Mouse (Mus musculus): ENCODE measurements around the gene Pkm. TPM values are rescaled to one million over a fixed set of nuclear protein-coding genes. Genes with fewer than 3 reads are reported as not detected.

The Pkm gene
- polyA plus RNA-seq, 1 experiment: 4,379 TPM

DNA sequence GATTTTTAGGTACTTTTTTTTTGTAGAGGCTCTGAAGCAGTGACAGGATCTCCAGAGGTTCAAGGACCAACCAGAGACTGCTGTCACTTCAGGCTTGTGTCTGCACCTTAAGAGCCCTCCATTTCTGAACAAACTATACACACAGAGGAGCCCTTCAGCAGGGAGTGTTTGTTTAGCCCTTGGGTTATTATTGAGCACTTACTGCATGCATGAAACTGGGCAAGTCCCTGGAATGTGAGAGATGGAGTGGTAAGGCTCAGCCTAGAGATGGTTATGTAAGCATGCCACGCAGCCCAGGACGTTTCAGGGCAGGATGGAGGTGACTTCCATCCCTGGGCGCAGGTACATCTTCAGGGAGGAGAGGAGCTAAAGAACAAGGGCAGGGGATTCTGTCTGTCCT, 40.2 kb downstream of the Pkm start:
- H3K27me3 ChIP-seq (ENCODE audit: control insufficient read depth, insufficient read depth, insufficient read length): no peaks in the 10 kb centered on the region
- peaks cover 5% of the 10 kb centered on the region for H3K79me3 ChIP-seq (ENCODE audit: low read depth)
- no peak overlapping the region for H3ac ChIP-seq (ENCODE audit: control insufficient read depth, insufficient read length, low read depth)
- H3K36me3 ChIP-seq (ENCODE audit: control insufficient read depth, insufficient read depth): no peaks in the 10 kb centered on the region
- no peak overlapping the region for H3K4me3 ChIP-seq (ENCODE audit: insufficient read depth, poor library complexity, severe bottlenecking)
- TF ChIP-seq MYOD1 (IDR thresholded peaks at IDR 0.05; ENCODE audit: control insufficient read depth, insufficient read length, low read depth) (no peak), CEBPB (IDR thresholded peaks at IDR 0.05; ENCODE audit: low read depth) (no peak), USF1 (IDR thresholded peaks at IDR 0.05; ENCODE audit: low read depth) (no peak), MAX (IDR thresholded peaks at IDR 0.05) (no peak), FOSL1 (IDR thresholded peaks at IDR 0.05; ENCODE audit: insufficient read depth, low read length, poor library complexity, severe bottlenecking) (no peak), CTCF (IDR thresholded peaks at IDR 0.05; ENCODE audit: control insufficient read depth, insufficient read depth, insufficient read length) (no peak), MYOG (IDR thresholded peaks at IDR 0.05; ENCODE audit: control insufficient read depth, extremely low read depth, insufficient read length) (no peak)
- peaks cover 30% of the 10 kb centered on the region for H3K79me2 ChIP-seq (ENCODE audit: control insufficient read depth, insufficient read depth)

- Histone ChIP-seq H3K79me2 (ENCODE audit: control insufficient read depth, insufficient read depth) (peaks cover 10% of the 10 kb centered on the region), H3K27me3 (ENCODE audit: control insufficient read depth, insufficient read depth, insufficient read length) (no peaks in the 10 kb centered on the region), H3K36me3 (ENCODE audit: control insufficient read depth, insufficient read depth) (no peaks in the 10 kb centered on the region), H3ac (ENCODE audit: control insufficient read depth, insufficient read length, low read depth) (no peak overlapping the region), H3K4me3 (ENCODE audit: insufficient read depth, poor library complexity, severe bottlenecking) (no peak overlapping the region), H3K79me3 (ENCODE audit: low read depth) (no peaks in the 10 kb centered on the region)
- TF ChIP-seq CTCF (IDR thresholded peaks at IDR 0.05; ENCODE audit: control insufficient read depth, insufficient read depth, insufficient read length) (no peak), CEBPB (IDR thresholded peaks at IDR 0.05; ENCODE audit: low read depth) (no peak), MAX (IDR thresholded peaks at IDR 0.05) (no peak)
Measured at GRCm38 (mm10) chr9:59701094-59701493, 44.9 kb downstream of the Pkm start.

- H3K27me3 ChIP-seq (ENCODE audit: control insufficient read depth, insufficient read depth, insufficient read length): no peaks in the 10 kb centered on the region
- TF ChIP-seq FOSL1 (IDR thresholded peaks at IDR 0.05; ENCODE audit: insufficient read depth, low read length, poor library complexity, severe bottlenecking) (no peak), CEBPB (IDR thresholded peaks at IDR 0.05; ENCODE audit: low read depth) (no peak), MYOG (IDR thresholded peaks at IDR 0.05; ENCODE audit: control insufficient read depth, extremely low read depth, insufficient read length) (no peak), USF1 (IDR thresholded peaks at IDR 0.05; ENCODE audit: low read depth) (no peak), MAX (IDR thresholded peaks at IDR 0.05) (no peak), CTCF (IDR thresholded peaks at IDR 0.05; ENCODE audit: control insufficient read depth, insufficient read depth, insufficient read length) (no peak), MYOD1 (IDR thresholded peaks at IDR 0.05; ENCODE audit: control insufficient read depth, insufficient read length, low read depth) (no peak)
- H3K36me3 ChIP-seq (ENCODE audit: control insufficient read depth, insufficient read depth): no peaks in the 10 kb centered on the region
- H3K4me3 ChIP-seq (ENCODE audit: insufficient read depth, poor library complexity, severe bottlenecking): no peak overlapping the region
- no peaks in the 10 kb centered on the region for H3K79me3 ChIP-seq (ENCODE audit: low read depth)
- H3ac ChIP-seq (ENCODE audit: control insufficient read depth, insufficient read length, low read depth): no peak overlapping the region
- no peaks in the 10 kb centered on the region for H3K79me2 ChIP-seq (ENCODE audit: control insufficient read depth, insufficient read depth)
Measured at GRCm38 (mm10) chr9:59703099-59703498, 46.9 kb downstream of the Pkm start.

DNA sequence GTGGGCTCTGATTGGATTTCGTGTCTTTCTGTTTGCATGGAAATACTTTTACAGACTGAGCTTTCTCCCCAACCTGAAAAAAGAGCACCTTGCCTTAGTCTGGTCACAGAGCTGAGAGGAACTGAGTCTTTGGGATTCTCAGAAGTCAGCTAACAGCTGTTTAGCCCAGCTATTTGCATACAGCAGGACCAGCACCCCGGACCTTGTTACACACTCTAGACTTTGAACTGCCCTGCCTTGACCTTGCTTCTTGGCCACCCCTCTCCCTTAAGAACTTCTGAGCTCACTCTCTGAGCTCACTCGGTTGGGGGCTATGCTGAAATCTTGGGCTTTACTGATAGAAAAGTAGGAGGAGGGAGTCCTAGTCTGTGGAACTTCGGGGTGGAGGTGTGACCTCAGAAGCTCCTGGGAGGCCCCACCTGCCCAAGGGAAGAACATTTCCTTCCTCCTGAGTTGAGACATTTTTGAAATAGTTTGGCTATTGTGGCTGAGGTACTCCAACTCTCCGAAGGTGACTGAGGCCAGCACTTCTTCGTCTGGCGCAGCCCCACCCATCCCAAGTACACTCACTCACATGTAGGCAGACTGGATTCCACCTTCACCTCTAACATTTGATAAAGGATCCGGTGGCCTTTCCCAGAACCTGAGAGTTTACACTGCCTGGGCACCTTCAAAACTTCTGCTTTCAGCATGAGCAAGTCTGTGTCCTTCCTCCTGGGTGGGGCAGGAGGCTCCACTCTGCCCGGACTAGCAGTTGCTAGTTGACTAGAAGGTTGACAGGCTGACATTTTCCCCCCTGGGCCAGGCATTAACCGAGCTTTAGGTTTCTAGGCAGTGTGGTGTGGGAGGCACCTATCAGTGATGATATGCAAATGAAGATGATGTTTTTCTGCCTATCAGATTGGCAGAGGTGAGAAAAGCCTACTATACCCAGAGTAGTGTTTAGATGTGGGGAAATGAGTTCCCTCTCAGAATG, 51.0 kb downstream of the Pkm start:
- no peak for TF ChIP-seq USF1 (IDR thresholded peaks at IDR 0.05; ENCODE audit: low read depth)
- TF ChIP-seq MYOD1 (IDR thresholded peaks at IDR 0.05; ENCODE audit: control insufficient read depth, insufficient read length, low read depth): no peak
- TF ChIP-seq CEBPB (IDR thresholded peaks at IDR 0.05; ENCODE audit: low read depth): no peak
- no peak for TF ChIP-seq MAX (IDR thresholded peaks at IDR 0.05)
- TF ChIP-seq CTCF (IDR thresholded peaks at IDR 0.05; ENCODE audit: control insufficient read depth, insufficient read depth, insufficient read length): no peak
- TF ChIP-seq MYOG (IDR thresholded peaks at IDR 0.05; ENCODE audit: control insufficient read depth, extremely low read depth, insufficient read length): no peak
- TF ChIP-seq FOSL1 (IDR thresholded peaks at IDR 0.05; ENCODE audit: insufficient read depth, low read length, poor library complexity, severe bottlenecking): no peak

DNA sequence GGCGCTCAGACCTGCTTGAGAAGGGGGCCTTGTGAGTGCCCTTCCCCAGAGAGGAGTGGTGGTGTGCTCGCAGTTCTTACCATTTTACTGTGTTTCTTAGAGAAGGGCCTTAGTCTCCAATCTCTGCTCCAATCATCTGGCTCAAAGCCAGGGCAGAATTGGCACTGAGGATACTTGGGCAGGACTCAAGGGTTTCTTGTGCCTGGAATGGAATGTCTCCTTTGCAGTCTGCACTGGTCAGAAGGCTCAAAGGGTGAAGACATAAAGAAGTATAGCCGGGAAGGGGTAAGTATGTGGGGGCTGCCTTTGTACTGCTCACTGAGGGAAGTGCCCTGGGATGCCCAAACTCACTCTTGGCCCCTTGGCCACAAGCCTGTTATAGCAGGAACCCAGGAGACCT, 53.1 kb downstream of the Pkm start:
- H3K27me3 ChIP-seq (ENCODE audit: control insufficient read depth, insufficient read depth, insufficient read length): no peaks in the 10 kb centered on the region
- TF ChIP-seq MAX (IDR thresholded peaks at IDR 0.05) (no peak), USF1 (IDR thresholded peaks at IDR 0.05; ENCODE audit: low read depth) (no peak), CTCF (IDR thresholded peaks at IDR 0.05; ENCODE audit: control insufficient read depth, insufficient read depth, insufficient read length) (no peak), FOSL1 (IDR thresholded peaks at IDR 0.05; ENCODE audit: insufficient read depth, low read length, poor library complexity, severe bottlenecking) (no peak), MYOG (IDR thresholded peaks at IDR 0.05; ENCODE audit: control insufficient read depth, extremely low read depth, insufficient read length) (no peak), CEBPB (IDR thresholded peaks at IDR 0.05; ENCODE audit: low read depth) (no peak), MYOD1 (IDR thresholded peaks at IDR 0.05; ENCODE audit: control insufficient read depth, insufficient read length, low read depth) (no peak)
- H3K36me3 ChIP-seq (ENCODE audit: control insufficient read depth, insufficient read depth): no peaks in the 10 kb centered on the region
- H3K4me3 ChIP-seq (ENCODE audit: insufficient read depth, poor library complexity, severe bottlenecking): no peak overlapping the region
- H3K79me2 ChIP-seq (ENCODE audit: control insufficient read depth, insufficient read depth): no peaks in the 10 kb centered on the region
- no peaks in the 10 kb centered on the region for H3K79me3 ChIP-seq (ENCODE audit: low read depth)
- H3ac ChIP-seq (ENCODE audit: control insufficient read depth, insufficient read length, low read depth): no peak overlapping the region

More for the DNA sequence above, 51.0 kb downstream of the Pkm start:
- H3K4me3 ChIP-seq (ENCODE audit: insufficient read depth, poor library complexity, severe bottlenecking): no peak overlapping the region
- no peaks in the 10 kb centered on the region for H3K27me3 ChIP-seq (ENCODE audit: control insufficient read depth, insufficient read depth, insufficient read length)
- H3K79me3 ChIP-seq (ENCODE audit: low read depth): no peaks in the 10 kb centered on the region
- no peak overlapping the region for H3ac ChIP-seq (ENCODE audit: control insufficient read depth, insufficient read length, low read depth)
- H3K79me2 ChIP-seq (ENCODE audit: control insufficient read depth, insufficient read depth): no peaks in the 10 kb centered on the region
- H3K36me3 ChIP-seq (ENCODE audit: control insufficient read depth, insufficient read depth): no peaks in the 10 kb centered on the region

All from C2C12 (cell line).